Mouse (Mus musculus) leukemia stem cell, adult 10-12 weeks (primary cell): ENCODE data around the gene Supt20. TPM values are rescaled to one million over a fixed set of nuclear protein-coding genes. Genes with fewer than 3 reads are reported as not detected.

ENCODE experiments used
- polyA plus RNA-seq: library from polyadenylated mRNA; stranded (reverse); fragments of >175 nt; gene quantifications from 2 replicates; pipeline ENCODE4 v1.2.3, GENCODE M21; 2012; ENCODE audit warnings: low replicate concordance

Gene Supt20
- polyA plus RNA-seq: 3.1 and 10.8 TPM in 2 replicates

GRCm38 (mm10) chr3:54692202-54693055, at the start of gene Supt20:
Gene Supt20 (plus strand): TSS chr3:54692807.

GRCm38 (mm10) chr3:54714253-54714652, 21.6 kb downstream of the Supt20 start, which contains the start of gene Gm21958:
Gene Gm21958 (minus strand): TSS chr3:54714353.

GRCm38 (mm10) chr3:54735247-54736046, 42.8 kb downstream of the Supt20 start, which contains the start of the genes Exosc8 and Alg5:
Gene Exosc8 (minus strand): TSS chr3:54735393.
Gene Alg5 (plus strand): TSS chr3:54735539.

GRCm38 (mm10) chr3:54755145-54756041, 62.8 kb downstream of the Supt20 start, which contains the start of gene Smad9:
Gene Smad9 (plus strand): TSS chr3:54755582.

Other genes starting within 250 kb of the Supt20 start
- not detected in 2 replicates for gene Gm21958, start 21.5 kb downstream of the Supt20 start, polyA plus RNA-seq
- gene Exosc8, start 42.6 kb downstream of the Supt20 start, polyA plus RNA-seq: 6.1 and 22.6 TPM in 2 replicates
- 1.7 and 2.3 TPM in 2 replicates for gene Alg5, start 42.7 kb downstream of the Supt20 start, polyA plus RNA-seq
- gene Smad9, start 62.8 kb downstream of the Supt20 start, polyA plus RNA-seq: not detected in 2 replicates
- 41.6 and 67.5 TPM in 2 replicates for gene Rfxap, start 115.0 kb downstream of the Supt20 start, polyA plus RNA-seq
- not detected in 2 replicates for gene Sertm1, start 223.1 kb downstream of the Supt20 start, polyA plus RNA-seq